Mouse (Mus musculus): ENCODE measurements at regions not wholly inside any gene's neighbourhood (a gene's known extent, or its start where the extent isn't known, plus 50 kb on each side); places are given as distances from the start of the nearest gene placed in this dataset.

DNA sequence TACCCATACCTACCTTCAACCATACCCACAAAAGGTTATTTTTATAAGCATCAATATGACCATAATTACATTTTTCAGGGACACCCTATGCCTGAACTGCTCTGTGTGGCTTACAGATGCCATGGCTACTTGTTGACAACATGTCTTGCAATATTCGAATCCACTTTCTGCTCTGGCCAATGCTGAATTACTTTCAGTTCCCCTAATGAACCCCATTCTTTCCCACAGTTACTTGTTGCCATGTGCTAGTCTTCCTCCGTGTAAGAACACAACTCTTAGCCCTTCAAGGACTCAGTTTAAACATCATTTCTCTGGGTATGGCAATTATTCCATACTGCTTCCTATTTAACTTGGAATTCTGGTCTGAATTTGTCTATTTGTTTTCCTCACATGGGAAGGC, 110.4 kb upstream of the Prdm1 start:
- no peak overlapping the region for H3K27ac ChIP-seq (ENCODE audit: low read length)
- H3K27me3 ChIP-seq (ENCODE audit: control insufficient read depth, insufficient read depth, low read length), result no peaks in the 10 kb centered on the region
- peaks cover 3% of the 10 kb centered on the region; the same call in 1 of the 2 replicates for H3K4me1 ChIP-seq (ENCODE audit: control insufficient read depth, insufficient read depth, low read length)
- WGBS, result 71% methylated on average over 2 of the region's 2 CpGs
- H3K9me3 ChIP-seq (replicated peaks; ENCODE audit: control insufficient read depth, low read length), result no peaks in the 10 kb centered on the region
- no peaks in the 10 kb centered on the region for H3K36me3 ChIP-seq (ENCODE audit: control insufficient read depth, insufficient read depth)
- no peak overlapping the region for H3K9ac ChIP-seq (ENCODE audit: low read length)
- no peak for ATAC-seq (replicated peaks; ENCODE audit: extremely low read depth, insufficient read depth, low FRiP score)
- no peak overlapping the region for H3K4me3 ChIP-seq (ENCODE audit: low read length)
- no peak overlapping the region for H3K4me2 ChIP-seq (ENCODE audit: low read depth, low read length)

DNA sequence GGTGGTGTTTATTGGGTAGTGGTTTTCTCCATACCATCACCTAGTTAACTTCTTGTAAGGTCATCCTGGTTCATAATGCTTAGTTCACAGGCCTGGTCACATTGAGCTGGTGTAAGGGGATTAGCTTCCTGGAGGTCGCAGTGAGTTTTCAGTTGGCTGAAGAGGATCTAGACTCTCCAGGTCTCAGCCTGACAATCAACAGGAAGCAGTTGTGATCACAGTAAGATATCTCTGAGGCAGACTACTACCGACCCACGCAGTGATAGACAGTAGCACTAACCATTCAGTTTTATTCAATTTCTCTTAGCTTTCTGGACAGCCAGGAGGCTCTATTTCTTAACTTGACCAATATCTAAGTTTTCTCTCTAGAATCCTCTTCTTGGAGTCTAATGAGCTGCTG, 108.5 kb upstream of the Prdm1 start:
- H3K27ac ChIP-seq (ENCODE audit: low read length), result no peak overlapping the region
- WGBS, result 52% methylated on average over 3 of the region's 3 CpGs
- no peak overlapping the region for H3K4me3 ChIP-seq (ENCODE audit: low read length)
- no peaks in the 10 kb centered on the region for H3K9me3 ChIP-seq (replicated peaks; ENCODE audit: control insufficient read depth, low read length)
- peaks cover 4% of the 10 kb centered on the region; the same call in 1 of the 2 replicates for H3K4me1 ChIP-seq (ENCODE audit: control insufficient read depth, insufficient read depth, low read length)
- H3K9ac ChIP-seq (ENCODE audit: low read length), result no peak overlapping the region
- no peak for ATAC-seq (replicated peaks; ENCODE audit: extremely low read depth, insufficient read depth, low FRiP score)
- H3K27me3 ChIP-seq (ENCODE audit: control insufficient read depth, insufficient read depth, low read length), result no peaks in the 10 kb centered on the region
- no peak overlapping the region for H3K4me2 ChIP-seq (ENCODE audit: low read depth, low read length)
- no peaks in the 10 kb centered on the region for H3K36me3 ChIP-seq (ENCODE audit: control insufficient read depth, insufficient read depth)

DNA sequence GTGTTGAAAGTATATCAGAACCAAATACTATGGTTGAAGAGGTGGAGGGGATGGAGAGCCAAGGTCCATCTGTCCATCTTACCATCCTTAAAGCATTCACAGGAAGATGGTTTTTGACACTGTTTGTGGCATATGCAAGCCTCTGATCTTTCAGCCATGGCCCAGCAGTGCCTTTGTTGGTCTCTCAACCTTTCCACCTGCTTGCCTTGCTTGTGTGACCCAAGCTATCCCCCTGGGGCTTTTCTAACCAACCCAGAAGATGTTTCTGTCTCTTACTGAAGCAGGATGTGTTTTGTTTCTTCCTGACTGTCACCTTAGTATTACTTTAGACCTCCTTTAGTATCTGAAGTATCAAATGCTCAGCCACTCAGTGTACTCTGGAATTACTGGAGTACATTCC, 107.8 kb upstream of the Prdm1 start:
- Histone ChIP-seq H3K27me3 (ENCODE audit: control insufficient read depth, insufficient read depth, low read length) (no peaks in the 10 kb centered on the region), H3K9me3 (replicated peaks; ENCODE audit: control insufficient read depth, low read length) (no peaks in the 10 kb centered on the region), H3K4me1 (ENCODE audit: control insufficient read depth, insufficient read depth, low read length) (peaks cover 4% of the 10 kb centered on the region; the same call in 1 of the 2 replicates), H3K4me2 (ENCODE audit: low read depth, low read length) (no peak overlapping the region), H3K27ac (ENCODE audit: low read length) (no peak overlapping the region), H3K36me3 (ENCODE audit: control insufficient read depth, insufficient read depth) (no peaks in the 10 kb centered on the region), H3K9ac (ENCODE audit: low read length) (no peak overlapping the region), H3K4me3 (ENCODE audit: low read length) (no peak overlapping the region)
- no peak for ATAC-seq (replicated peaks; ENCODE audit: extremely low read depth, insufficient read depth, low FRiP score)

DNA sequence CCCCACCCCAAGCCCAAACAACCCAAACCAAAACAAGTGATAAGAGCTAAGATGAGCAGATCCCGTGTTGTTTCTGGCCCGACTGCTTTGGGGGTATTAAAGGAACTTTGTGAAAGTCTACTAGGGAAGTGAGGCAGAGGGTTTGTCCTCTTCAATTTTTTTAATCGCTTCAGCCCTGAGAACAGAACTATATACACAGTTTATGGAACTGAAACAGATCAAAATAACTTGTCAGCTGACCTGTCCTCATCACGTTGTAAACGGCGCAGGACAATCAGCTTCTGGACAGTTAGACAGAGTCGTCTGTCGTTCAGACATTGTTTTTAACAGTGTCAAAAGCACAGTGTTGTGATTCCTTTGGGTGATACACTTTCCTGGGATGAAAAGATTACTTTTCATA, 103.3 kb upstream of the Prdm1 start:
- Histone ChIP-seq H3K9ac (ENCODE audit: low read length) (no peak overlapping the region), H3K4me3 (ENCODE audit: low read length) (no peak overlapping the region), H3K27ac (ENCODE audit: low read length) (no peak overlapping the region), H3K4me2 (ENCODE audit: low read depth, low read length) (no peak overlapping the region), H3K4me1 (ENCODE audit: control insufficient read depth, insufficient read depth, low read length) (peaks cover 4% of the 10 kb centered on the region; the same call in 1 of the 2 replicates), H3K27me3 (ENCODE audit: control insufficient read depth, insufficient read depth, low read length) (no peaks in the 10 kb centered on the region), H3K9me3 (replicated peaks; ENCODE audit: control insufficient read depth, low read length) (no peaks in the 10 kb centered on the region), H3K36me3 (ENCODE audit: control insufficient read depth, insufficient read depth) (no peaks in the 10 kb centered on the region)
- ATAC-seq (replicated peaks; ENCODE audit: extremely low read depth, insufficient read depth, low FRiP score), result no peak
- WGBS, result 52% methylated on average over 8 of the region's 8 CpGs

DNA sequence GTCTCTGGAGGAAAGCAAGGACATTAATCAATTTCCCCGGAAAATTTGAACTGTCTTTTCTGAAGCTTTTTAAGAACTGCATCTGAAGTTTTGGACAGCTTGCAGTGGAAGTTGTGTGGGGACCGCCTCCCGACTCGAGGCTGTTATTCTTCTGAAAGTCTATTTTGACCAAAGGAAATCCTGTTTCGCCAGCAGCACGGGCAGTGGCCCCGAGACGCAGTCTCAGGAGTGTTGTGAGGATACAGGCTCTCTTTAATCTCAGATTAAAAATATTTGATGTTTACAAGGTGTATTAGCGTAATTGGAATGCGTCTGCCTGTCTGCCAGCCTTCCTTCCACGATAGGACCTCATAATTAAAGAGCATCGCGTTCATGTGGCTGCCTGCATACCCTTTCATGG, 102.2 kb upstream of the Prdm1 start:
- 59% methylated on average over 13 of the region's 13 CpGs for WGBS
- Histone ChIP-seq H3K36me3 (ENCODE audit: control insufficient read depth, insufficient read depth) (no peaks in the 10 kb centered on the region), H3K9me3 (replicated peaks; ENCODE audit: control insufficient read depth, low read length) (no peaks in the 10 kb centered on the region), H3K4me2 (ENCODE audit: low read depth, low read length) (0 out of 2 replicates have a peak overlapping the region, but pooled peaks have one; percentile 13), H3K27ac (ENCODE audit: low read length) (peak overlapping the region; percentile 73), H3K4me1 (ENCODE audit: control insufficient read depth, insufficient read depth, low read length) (peaks cover 4% of the 10 kb centered on the region; the same call in 1 of the 2 replicates), H3K27me3 (ENCODE audit: control insufficient read depth, insufficient read depth, low read length) (no peaks in the 10 kb centered on the region), H3K9ac (ENCODE audit: low read length) (no peak overlapping the region), H3K4me3 (ENCODE audit: low read length) (no peak overlapping the region)
- ATAC-seq (replicated peaks; ENCODE audit: extremely low read depth, insufficient read depth, low FRiP score), result no peak

DNA sequence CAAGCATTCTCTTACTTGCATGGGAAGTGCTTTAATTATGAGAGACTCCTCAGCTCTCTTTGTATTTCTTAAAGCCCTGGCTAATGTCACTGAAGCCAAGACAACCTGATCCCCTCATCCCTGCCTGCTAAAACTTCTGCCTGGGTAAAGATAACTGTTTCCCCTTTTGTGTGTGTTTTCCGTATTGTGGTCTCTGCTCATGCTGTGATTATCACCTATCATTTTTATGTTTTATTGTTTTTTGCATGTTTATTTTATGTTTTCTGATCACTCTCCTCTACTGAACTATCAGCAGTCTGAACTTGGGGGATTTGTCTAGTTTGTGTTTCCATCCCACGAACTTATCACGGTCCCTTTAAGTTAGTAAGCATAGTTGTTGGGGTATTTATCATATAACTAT, 100.1 kb upstream of the Prdm1 start:
- no peak overlapping the region for H3K4me3 ChIP-seq (ENCODE audit: low read length)
- no peaks in the 10 kb centered on the region for H3K4me1 ChIP-seq (ENCODE audit: control insufficient read depth, insufficient read depth, low read length)
- no peak overlapping the region for H3K27ac ChIP-seq (ENCODE audit: low read length)
- H3K9ac ChIP-seq (ENCODE audit: low read length), result no peak overlapping the region
- H3K27me3 ChIP-seq (ENCODE audit: control insufficient read depth, insufficient read depth, low read length), result no peaks in the 10 kb centered on the region
- ATAC-seq (replicated peaks; ENCODE audit: extremely low read depth, insufficient read depth, low FRiP score), result no peak
- WGBS, result 85% methylated on average over 3 of the region's 3 CpGs
- H3K4me2 ChIP-seq (ENCODE audit: low read depth, low read length), result no peak overlapping the region
- H3K36me3 ChIP-seq (ENCODE audit: control insufficient read depth, insufficient read depth), result no peaks in the 10 kb centered on the region
- no peaks in the 10 kb centered on the region for H3K9me3 ChIP-seq (replicated peaks; ENCODE audit: control insufficient read depth, low read length)

DNA sequence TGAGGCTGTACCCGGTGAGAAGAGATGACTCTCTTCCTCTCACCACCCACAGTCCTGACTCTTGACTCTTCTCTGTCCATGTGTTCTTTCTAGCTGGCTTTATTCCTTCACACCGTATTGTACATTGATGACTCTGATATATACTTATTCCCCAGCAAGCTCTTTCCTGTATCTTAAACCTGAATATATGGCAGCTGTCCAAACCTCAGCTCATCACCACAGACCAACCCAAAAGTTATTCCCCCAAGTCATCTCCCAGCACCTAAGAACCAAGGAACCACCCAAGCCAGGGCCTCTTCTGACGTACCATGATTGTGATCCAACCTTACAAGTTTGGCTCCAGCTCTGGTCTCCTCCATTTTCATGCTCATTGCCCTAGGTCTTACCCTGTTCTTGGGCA, 99.1 kb upstream of the Prdm1 start:
- Histone ChIP-seq H3K27me3 (ENCODE audit: control insufficient read depth, insufficient read depth, low read length) (no peaks in the 10 kb centered on the region), H3K4me2 (ENCODE audit: low read depth, low read length) (no peak overlapping the region), H3K9ac (ENCODE audit: low read length) (no peak overlapping the region), H3K27ac (ENCODE audit: low read length) (no peak overlapping the region), H3K4me1 (ENCODE audit: control insufficient read depth, insufficient read depth, low read length) (no peaks in the 10 kb centered on the region), H3K4me3 (ENCODE audit: low read length) (no peak overlapping the region), H3K9me3 (replicated peaks; ENCODE audit: control insufficient read depth, low read length) (no peaks in the 10 kb centered on the region), H3K36me3 (ENCODE audit: control insufficient read depth, insufficient read depth) (no peaks in the 10 kb centered on the region)
- 86% methylated on average over 3 of the region's 3 CpGs for WGBS
- no peak for ATAC-seq (replicated peaks; ENCODE audit: extremely low read depth, insufficient read depth, low FRiP score)

DNA sequence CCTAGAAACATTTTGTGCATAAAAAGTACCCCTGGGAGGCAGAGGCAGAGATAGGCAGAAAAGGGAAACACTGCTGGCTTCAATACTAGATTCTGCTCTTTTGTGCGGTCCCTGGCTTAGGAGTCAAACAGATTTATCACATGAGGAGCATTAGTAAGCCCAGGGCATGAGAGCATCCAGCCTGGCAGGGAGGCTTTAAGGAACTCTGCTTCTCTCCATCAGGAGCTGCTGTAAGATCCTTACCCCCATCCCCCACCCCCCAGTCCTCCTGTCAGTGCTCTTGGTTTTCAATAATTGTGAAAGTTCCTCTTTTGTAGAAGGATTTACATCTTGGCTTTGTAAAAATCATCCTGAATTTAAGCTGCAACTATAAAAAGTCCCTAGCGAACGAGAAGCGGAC, 97.2 kb upstream of the Prdm1 start:
- no peak overlapping the region for H3K27ac ChIP-seq (ENCODE audit: low read length)
- H3K9me3 ChIP-seq (replicated peaks; ENCODE audit: control insufficient read depth, low read length), result no peaks in the 10 kb centered on the region
- no peak overlapping the region for H3K4me3 ChIP-seq (ENCODE audit: low read length)
- H3K4me1 ChIP-seq (ENCODE audit: control insufficient read depth, insufficient read depth, low read length), result no peaks in the 10 kb centered on the region
- H3K9ac ChIP-seq (ENCODE audit: low read length), result no peak overlapping the region
- no peak for ATAC-seq (replicated peaks; ENCODE audit: extremely low read depth, insufficient read depth, low FRiP score)
- WGBS, result 82% methylated on average over 4 of the region's 4 CpGs
- no peaks in the 10 kb centered on the region for H3K27me3 ChIP-seq (ENCODE audit: control insufficient read depth, insufficient read depth, low read length)
- H3K4me2 ChIP-seq (ENCODE audit: low read depth, low read length), result no peak overlapping the region
- no peaks in the 10 kb centered on the region for H3K36me3 ChIP-seq (ENCODE audit: control insufficient read depth, insufficient read depth)

DNA sequence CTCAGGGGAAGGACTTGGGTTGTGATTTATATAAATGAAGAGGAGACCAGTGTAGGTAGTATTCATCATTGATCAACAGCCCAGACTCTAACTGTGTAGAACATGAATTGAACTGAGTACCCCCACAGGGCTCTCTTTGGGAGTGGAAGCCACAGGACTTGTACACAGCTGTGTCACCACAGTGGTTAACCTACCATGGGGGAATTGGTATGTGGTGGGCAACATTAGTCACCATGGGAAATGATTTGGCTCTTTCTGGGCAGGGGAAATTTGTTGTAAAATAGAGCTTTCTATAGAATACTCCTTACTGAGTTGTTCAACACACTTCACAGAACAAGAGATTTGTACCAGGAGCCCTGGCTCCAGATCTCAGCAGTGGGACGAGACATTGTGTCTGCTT, 87.3 kb upstream of the Prdm1 start:
- no peaks in the 10 kb centered on the region for H3K36me3 ChIP-seq (ENCODE audit: control insufficient read depth, insufficient read depth)
- no peak for ATAC-seq (replicated peaks; ENCODE audit: extremely low read depth, insufficient read depth, low FRiP score)
- no peak overlapping the region for H3K4me2 ChIP-seq (ENCODE audit: low read depth, low read length)
- no peaks in the 10 kb centered on the region for H3K9me3 ChIP-seq (replicated peaks; ENCODE audit: control insufficient read depth, low read length)
- H3K4me1 ChIP-seq (ENCODE audit: control insufficient read depth, insufficient read depth, low read length), result no peaks in the 10 kb centered on the region
- 79% methylated on average over 1 of the region's 1 CpGs for WGBS
- no peak overlapping the region for H3K27ac ChIP-seq (ENCODE audit: low read length)
- no peaks in the 10 kb centered on the region for H3K27me3 ChIP-seq (ENCODE audit: control insufficient read depth, insufficient read depth, low read length)
- H3K9ac ChIP-seq (ENCODE audit: low read length), result no peak overlapping the region
- no peak overlapping the region for H3K4me3 ChIP-seq (ENCODE audit: low read length)

DNA sequence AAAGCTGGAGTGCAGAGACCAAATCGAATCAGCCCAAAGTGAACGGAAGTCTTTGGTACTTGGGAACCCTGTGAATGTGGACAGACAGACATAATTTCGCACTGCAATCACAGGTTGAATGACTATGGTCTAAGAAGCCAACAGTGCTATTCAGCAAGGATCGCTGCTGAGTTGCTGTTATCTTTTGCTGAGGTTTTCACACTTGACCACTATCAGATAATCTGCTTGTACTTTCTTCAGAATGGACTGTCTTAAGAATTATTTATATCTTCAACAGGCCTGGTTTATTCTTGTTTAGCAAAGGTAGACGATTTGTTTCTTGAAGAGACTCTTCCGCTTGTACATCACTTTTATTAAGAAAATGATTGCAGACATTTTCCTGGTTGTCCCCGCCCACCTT, 84.3 kb upstream of the Prdm1 start:
- H3K9me3 ChIP-seq (replicated peaks; ENCODE audit: control insufficient read depth, low read length), result no peaks in the 10 kb centered on the region
- no peaks in the 10 kb centered on the region for H3K36me3 ChIP-seq (ENCODE audit: control insufficient read depth, insufficient read depth)
- H3K4me2 ChIP-seq (ENCODE audit: low read depth, low read length), result no peak overlapping the region
- H3K27me3 ChIP-seq (ENCODE audit: control insufficient read depth, insufficient read depth, low read length), result no peaks in the 10 kb centered on the region
- WGBS, result 81% methylated on average over 7 of the region's 7 CpGs
- no peak overlapping the region for H3K27ac ChIP-seq (ENCODE audit: low read length)
- no peak overlapping the region for H3K9ac ChIP-seq (ENCODE audit: low read length)
- no peak overlapping the region for H3K4me3 ChIP-seq (ENCODE audit: low read length)
- no peaks in the 10 kb centered on the region for H3K4me1 ChIP-seq (ENCODE audit: control insufficient read depth, insufficient read depth, low read length)
- no peak for ATAC-seq (replicated peaks; ENCODE audit: extremely low read depth, insufficient read depth, low FRiP score)
